Mouse (Mus musculus) frontal cortex, postnatal 36 days (tissue): ENCODE measurements around the gene Psen1.

Experiments
- DNase-seq, 2 experiments: peaks; one replicate each; pipeline ENCODE4 v3.0.0; 2022; ENCODE audit warnings: low spot score in 2 of 2

Gene Psen1

DNA sequence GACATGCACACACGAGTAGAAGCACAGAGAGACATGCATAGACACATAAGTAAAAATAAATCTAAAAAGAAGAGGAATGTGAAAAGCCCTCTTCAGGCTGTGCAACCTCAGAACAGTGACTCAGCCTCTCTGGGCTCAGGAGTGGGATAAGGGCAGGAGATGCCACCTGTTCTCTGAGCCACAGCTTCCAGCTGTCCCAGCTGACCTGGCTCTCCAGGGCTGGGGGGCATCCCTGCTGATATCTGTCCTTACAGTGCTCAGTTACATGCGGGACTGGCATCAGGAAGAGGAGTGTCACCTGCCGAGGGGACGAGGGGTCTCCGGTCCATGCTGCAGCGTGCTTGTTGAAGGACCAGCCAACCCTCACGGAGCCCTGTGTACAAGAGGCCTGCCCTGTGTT lies 88.8 kb downstream of the Psen1 start:
- DNase-seq = no peak

DNA sequence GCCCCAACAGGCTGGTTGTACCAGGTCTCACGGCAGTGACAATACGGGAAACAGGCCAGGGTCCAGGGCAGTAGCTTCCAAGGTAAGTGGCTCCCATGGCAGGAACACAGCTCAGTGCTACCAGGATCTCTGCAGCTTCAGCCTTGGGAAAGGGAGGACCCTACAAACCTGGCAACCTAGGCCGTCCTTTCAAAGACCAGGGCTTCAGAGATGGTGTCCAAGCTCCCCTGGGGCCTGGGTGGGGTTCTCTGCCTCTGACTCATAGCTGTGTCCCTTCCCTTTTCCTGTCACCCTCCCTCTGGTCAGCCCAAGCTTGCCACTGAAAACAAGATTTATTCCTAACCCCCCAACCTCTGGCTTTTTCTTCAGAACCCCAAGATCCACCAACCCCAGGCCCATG lies 92.2 kb downstream of the Psen1 start:
- no peak for DNase-seq

DNA sequence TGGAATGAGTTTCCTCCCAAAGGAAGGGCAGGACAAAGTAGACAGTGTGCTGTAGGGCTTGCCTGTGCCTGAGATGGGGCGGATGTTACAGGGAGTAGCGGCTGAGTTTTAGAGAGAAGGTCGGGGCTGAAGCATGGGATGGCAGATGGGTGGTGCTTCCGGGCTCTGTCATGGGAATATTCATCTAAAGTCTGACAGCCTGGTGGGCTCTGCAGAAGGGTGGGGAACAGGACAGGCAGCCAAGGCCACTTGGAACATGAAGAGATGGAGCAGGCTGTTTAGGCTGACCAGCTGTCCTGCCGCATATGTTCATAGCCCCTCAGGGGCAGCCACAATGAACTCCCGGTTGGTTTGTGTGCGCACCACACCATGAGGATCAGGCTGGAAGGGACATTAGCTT lies 93.3 kb downstream of the Psen1 start:
- DNase-seq = no peak

DNA sequence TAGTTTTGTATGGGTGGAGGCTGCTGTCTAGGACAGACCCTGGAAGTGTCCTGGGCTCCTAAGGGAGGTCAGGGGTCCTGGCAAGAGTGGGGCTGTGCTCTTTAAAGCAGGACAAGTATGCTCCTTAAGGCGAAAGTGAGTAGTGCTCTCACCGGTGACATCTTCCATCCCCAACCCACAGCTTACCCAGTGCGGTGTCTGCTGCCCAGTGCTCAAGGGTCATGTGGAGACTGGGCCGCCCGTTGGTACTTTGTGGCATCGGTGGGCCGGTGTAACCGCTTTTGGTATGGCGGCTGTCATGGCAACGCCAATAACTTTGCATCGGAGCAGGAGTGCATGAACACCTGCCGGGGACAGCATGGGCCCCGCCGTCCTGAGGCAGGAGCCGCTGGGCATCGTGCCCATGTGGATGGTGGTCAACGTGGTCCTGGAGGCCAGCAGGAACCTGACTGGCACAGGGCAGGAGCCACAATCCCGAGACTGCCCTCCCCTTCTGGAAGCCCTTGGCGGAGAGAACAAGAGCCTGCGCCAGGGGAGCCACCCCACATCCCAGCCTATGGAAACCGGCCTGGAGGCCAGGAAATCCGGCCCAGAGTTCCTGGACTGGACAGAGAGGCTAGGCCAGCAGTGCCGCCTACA lies 93.8 kb downstream of the Psen1 start:
- no peak for DNase-seq

DNA sequence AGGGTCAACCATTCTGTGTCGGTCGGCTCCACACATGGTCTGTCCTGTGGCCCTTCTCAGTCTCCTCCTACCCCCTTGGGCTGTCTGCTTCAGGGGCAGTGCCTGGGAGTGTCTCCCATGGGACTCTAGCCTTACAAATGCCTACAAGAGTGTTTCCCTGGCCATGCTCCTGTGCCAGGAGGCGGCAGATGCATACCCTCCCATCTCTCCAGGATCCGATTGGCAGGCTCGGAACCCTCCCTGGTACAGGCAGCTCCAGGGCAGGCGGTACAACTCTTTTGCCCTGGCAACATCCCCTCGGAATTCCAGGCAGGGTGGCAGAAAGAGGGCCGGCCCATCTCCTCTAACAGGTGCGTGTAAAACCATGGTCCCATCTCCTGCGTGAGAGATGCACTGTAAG lies 94.7 kb downstream of the Psen1 start:
- DNase-seq = no peak
